Mouse (Mus musculus): ENCODE measurements at regions not wholly inside any gene's neighbourhood (a gene's known extent, or its start where the extent isn't known, plus 50 kb on each side); places are given as distances from the start of the nearest gene placed in this dataset.

DNA sequence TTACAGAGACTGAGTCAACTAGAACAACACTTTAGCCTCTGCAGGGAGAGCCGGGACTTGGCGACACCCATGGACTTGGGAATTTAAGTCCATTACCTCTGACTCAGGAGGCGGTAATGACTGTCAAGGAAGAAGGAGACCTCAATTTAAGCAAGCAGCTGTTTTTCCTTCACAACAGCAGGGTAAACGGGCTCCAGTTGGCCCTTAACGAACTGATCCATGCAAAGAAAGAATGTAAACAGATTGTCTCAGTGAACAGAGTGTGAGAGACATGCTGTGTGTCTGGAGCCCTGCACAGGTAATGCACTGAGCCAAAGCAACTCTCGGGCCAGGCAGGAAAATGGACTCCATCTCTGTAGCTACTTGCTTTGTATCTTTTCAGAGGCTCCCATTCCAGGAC is 98.5 kb upstream of the Maf start:
- no peak for DNase-seq (ENCODE audit: low read depth, low spot score)
- in situ Hi-C loops (cut with MboI; ENCODE audit: low sequenced_read_pairs in 2 of 2, unreplicated experiment in 2 of 2) = no loop called here
- no peaks in the 10 kb centered on the region for H3K9me3 ChIP-seq (ENCODE audit: control insufficient read depth, insufficient read depth, low read depth, low read length)
- no peak overlapping the region for H3K4me3 ChIP-seq (ENCODE audit: insufficient read depth in 1 of 2, low read depth in 1 of 2, low read length in 2 of 2, poor library complexity in 1 of 2, severe bottlenecking in 1 of 2)
- no peaks in the 10 kb centered on the region for H3K36me3 ChIP-seq (ENCODE audit: control insufficient read depth, insufficient read depth, low read length, poor library complexity, severe bottlenecking)
- no peak overlapping the region for H3K27ac ChIP-seq (ENCODE audit: insufficient read depth, low read depth, low read length, poor library complexity, severe bottlenecking)
- no peak overlapping the region for H3K9ac ChIP-seq (ENCODE audit: insufficient read depth, low read depth, low read length, poor library complexity, severe bottlenecking)
- no peaks in the 10 kb centered on the region for H3K4me1 ChIP-seq (ENCODE audit: control insufficient read depth in 2 of 2, insufficient read depth in 2 of 2, low read length in 2 of 2, poor library complexity in 1 of 2)
- TF ChIP-seq HCFC1 (IDR thresholded peaks at IDR 0.05; ENCODE audit: borderline replicate concordance, insufficient read depth, low read length) = no peak

DNA sequence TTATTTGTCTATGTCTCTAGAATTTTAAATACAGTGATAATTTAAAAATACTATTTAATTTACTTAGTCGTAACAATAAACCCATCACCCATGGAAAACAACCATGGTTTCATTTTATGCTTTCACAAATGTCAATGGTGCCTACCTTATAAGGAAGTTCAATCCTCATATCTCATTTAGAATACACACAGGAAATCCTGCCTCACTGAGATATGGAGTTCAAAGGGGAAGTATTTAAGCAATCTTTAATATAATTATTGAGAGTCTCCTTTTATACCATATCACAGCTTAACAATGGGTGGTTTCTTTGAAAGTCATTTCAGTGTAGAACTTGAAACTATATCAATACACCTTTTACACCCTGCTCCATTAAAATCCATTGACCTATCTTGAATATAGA is 86.0 kb upstream of the Maf start:
- no peaks in the 10 kb centered on the region for H3K9me3 ChIP-seq (ENCODE audit: control insufficient read depth, insufficient read depth, low read depth, low read length)
- no peaks in the 10 kb centered on the region for H3K4me1 ChIP-seq (ENCODE audit: control insufficient read depth in 2 of 2, insufficient read depth in 2 of 2, low read length in 2 of 2, poor library complexity in 1 of 2)
- no peak overlapping the region for H3K27ac ChIP-seq (ENCODE audit: insufficient read depth, low read depth, low read length, poor library complexity, severe bottlenecking)
- H3K9ac ChIP-seq (ENCODE audit: insufficient read depth, low read depth, low read length, poor library complexity, severe bottlenecking) = no peak overlapping the region
- in situ Hi-C loops (cut with MboI; ENCODE audit: low sequenced_read_pairs in 2 of 2, unreplicated experiment in 2 of 2) = no loop called here
- DNase-seq (ENCODE audit: low read depth, low spot score) = no peak
- TF ChIP-seq ZC3H11A (IDR thresholded peaks at IDR 0.05; ENCODE audit: borderline replicate concordance, low read depth, low read length) = no peak
- TF ChIP-seq CHD2 (IDR thresholded peaks at IDR 0.05; ENCODE audit: low read depth, low read length) = no peak
- no peak for TF ChIP-seq HCFC1 (IDR thresholded peaks at IDR 0.05; ENCODE audit: borderline replicate concordance, insufficient read depth, low read length)
- TF ChIP-seq ZNF384 (IDR thresholded peaks at IDR 0.05; ENCODE audit: low read depth, low read length) = no peak
- TF ChIP-seq MAFK (IDR thresholded peaks at IDR 0.05; ENCODE audit: insufficient read depth, low read depth, low read length) = no peak
- H3K4me3 ChIP-seq (ENCODE audit: insufficient read depth in 1 of 2, low read depth in 1 of 2, low read length in 2 of 2, poor library complexity in 1 of 2, severe bottlenecking in 1 of 2) = no peak overlapping the region
- no peaks in the 10 kb centered on the region for H3K36me3 ChIP-seq (ENCODE audit: control insufficient read depth, insufficient read depth, low read length, poor library complexity, severe bottlenecking)

DNA sequence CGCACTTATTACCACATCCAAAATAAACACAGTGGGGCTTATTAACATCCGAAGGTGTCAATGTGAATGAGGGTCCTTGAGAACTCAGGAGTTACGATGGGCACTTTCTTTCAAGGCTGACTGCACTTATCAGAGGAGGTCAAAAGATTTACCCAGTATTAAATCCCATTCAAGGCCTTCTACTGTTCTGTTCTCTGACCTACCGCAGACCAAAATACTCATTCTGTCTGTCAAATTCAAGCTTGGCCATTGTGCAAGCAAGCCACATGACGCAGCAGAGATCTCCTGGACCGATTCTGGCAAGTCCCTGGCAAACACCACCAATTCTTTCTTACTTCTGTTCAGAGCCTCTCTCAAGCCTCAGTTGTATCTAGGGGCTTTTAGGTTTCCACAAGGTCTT is 80.8 kb upstream of the Maf start:
- TF ChIP-seq HCFC1 (IDR thresholded peaks at IDR 0.05; ENCODE audit: borderline replicate concordance, insufficient read depth, low read length) = no peak
- no peak for TF ChIP-seq MAFK (IDR thresholded peaks at IDR 0.05; ENCODE audit: insufficient read depth, low read depth, low read length)
- TF ChIP-seq ZC3H11A (IDR thresholded peaks at IDR 0.05; ENCODE audit: borderline replicate concordance, low read depth, low read length) = no peak
- TF ChIP-seq CHD2 (IDR thresholded peaks at IDR 0.05; ENCODE audit: low read depth, low read length) = no peak
- TF ChIP-seq ZNF384 (IDR thresholded peaks at IDR 0.05; ENCODE audit: low read depth, low read length) = no peak
- in situ Hi-C loops (cut with MboI; ENCODE audit: low sequenced_read_pairs in 2 of 2, unreplicated experiment in 2 of 2) = no loop called here
- no peak for DNase-seq (ENCODE audit: low read depth, low spot score)

DNA sequence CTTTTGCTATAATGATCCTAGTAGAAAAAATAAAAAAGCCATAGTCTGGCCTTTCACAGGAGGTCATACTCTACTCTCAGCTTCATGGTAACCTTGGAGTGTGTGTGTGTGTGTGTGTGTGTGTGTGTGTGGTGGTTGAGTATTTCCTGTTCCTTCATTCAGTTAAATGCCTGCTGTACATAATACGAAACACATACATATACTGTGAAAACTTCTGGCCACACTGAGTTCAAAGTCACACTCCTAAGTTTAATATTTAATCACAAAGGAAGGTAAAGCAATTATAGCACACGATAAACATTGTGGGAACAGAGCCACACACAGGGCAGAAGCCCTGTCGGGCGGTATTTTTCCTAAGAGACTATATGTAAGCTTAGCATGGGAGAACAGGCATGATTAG is 78.6 kb upstream of the Maf start:
- Histone ChIP-seq H3K4me3 (ENCODE audit: insufficient read depth in 1 of 2, low read depth in 1 of 2, low read length in 2 of 2, poor library complexity in 1 of 2, severe bottlenecking in 1 of 2) (no peak overlapping the region), H3K27ac (ENCODE audit: insufficient read depth, low read depth, low read length, poor library complexity, severe bottlenecking) (no peak overlapping the region), H3K9ac (ENCODE audit: insufficient read depth, low read depth, low read length, poor library complexity, severe bottlenecking) (no peak overlapping the region), H3K4me1 (ENCODE audit: control insufficient read depth in 2 of 2, insufficient read depth in 2 of 2, low read length in 2 of 2, poor library complexity in 1 of 2) (no peaks in the 10 kb centered on the region), H3K36me3 (ENCODE audit: control insufficient read depth, insufficient read depth, low read length, poor library complexity, severe bottlenecking) (no peaks in the 10 kb centered on the region), H3K9me3 (ENCODE audit: control insufficient read depth, insufficient read depth, low read depth, low read length) (no peaks in the 10 kb centered on the region)
- DNase-seq (ENCODE audit: low read depth, low spot score) = no peak
- in situ Hi-C loops (cut with MboI; ENCODE audit: low sequenced_read_pairs in 2 of 2, unreplicated experiment in 2 of 2) = no loop called here
- TF ChIP-seq ZNF384 (IDR thresholded peaks at IDR 0.05; ENCODE audit: low read depth, low read length) (no peak), CHD2 (IDR thresholded peaks at IDR 0.05; ENCODE audit: low read depth, low read length) (no peak)

More for the DNA sequence above, 80.8 kb upstream of the Maf start:
- H3K27ac ChIP-seq (ENCODE audit: insufficient read depth, low read depth, low read length, poor library complexity, severe bottlenecking) = no peak overlapping the region
- H3K36me3 ChIP-seq (ENCODE audit: control insufficient read depth, insufficient read depth, low read length, poor library complexity, severe bottlenecking) = no peaks in the 10 kb centered on the region
- no peaks in the 10 kb centered on the region for H3K9me3 ChIP-seq (ENCODE audit: control insufficient read depth, insufficient read depth, low read depth, low read length)
- no peak overlapping the region for H3K9ac ChIP-seq (ENCODE audit: insufficient read depth, low read depth, low read length, poor library complexity, severe bottlenecking)
- H3K4me3 ChIP-seq (ENCODE audit: insufficient read depth in 1 of 2, low read depth in 1 of 2, low read length in 2 of 2, poor library complexity in 1 of 2, severe bottlenecking in 1 of 2) = no peak overlapping the region
- H3K4me1 ChIP-seq (ENCODE audit: control insufficient read depth in 2 of 2, insufficient read depth in 2 of 2, low read length in 2 of 2, poor library complexity in 1 of 2) = no peaks in the 10 kb centered on the region

DNA sequence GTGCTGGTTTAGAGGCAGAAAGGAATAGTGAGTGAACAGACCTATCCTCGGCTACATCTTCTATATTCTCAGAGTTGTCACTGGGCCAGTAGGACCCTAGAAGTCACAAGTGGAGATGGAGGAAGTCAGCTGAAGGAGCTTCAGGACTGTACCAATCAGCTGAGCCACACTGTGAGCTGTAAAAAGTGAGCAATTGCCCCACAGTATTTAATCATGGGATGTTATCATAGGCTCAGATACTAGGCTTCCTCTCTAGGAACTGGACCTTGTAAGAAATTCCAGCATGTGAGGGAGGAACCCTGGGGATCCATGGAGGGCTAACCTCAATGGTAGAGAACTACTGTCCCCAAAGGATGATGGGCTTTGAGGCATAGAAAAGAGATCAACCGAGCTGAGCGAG is 78.2 kb upstream of the Maf start:
- Histone ChIP-seq H3K4me3 (ENCODE audit: insufficient read depth in 1 of 2, low read depth in 1 of 2, low read length in 2 of 2, poor library complexity in 1 of 2, severe bottlenecking in 1 of 2) (no peak overlapping the region), H3K36me3 (ENCODE audit: control insufficient read depth, insufficient read depth, low read length, poor library complexity, severe bottlenecking) (no peaks in the 10 kb centered on the region), H3K27ac (ENCODE audit: insufficient read depth, low read depth, low read length, poor library complexity, severe bottlenecking) (no peak overlapping the region), H3K4me1 (ENCODE audit: control insufficient read depth in 2 of 2, insufficient read depth in 2 of 2, low read length in 2 of 2, poor library complexity in 1 of 2) (no peaks in the 10 kb centered on the region), H3K9me3 (ENCODE audit: control insufficient read depth, insufficient read depth, low read depth, low read length) (no peaks in the 10 kb centered on the region), H3K9ac (ENCODE audit: insufficient read depth, low read depth, low read length, poor library complexity, severe bottlenecking) (no peak overlapping the region)
- DNase-seq (ENCODE audit: low read depth, low spot score) = no peak
- TF ChIP-seq CHD2 (IDR thresholded peaks at IDR 0.05; ENCODE audit: low read depth, low read length) (no peak), MAFK (IDR thresholded peaks at IDR 0.05; ENCODE audit: insufficient read depth, low read depth, low read length) (no peak), ZC3H11A (IDR thresholded peaks at IDR 0.05; ENCODE audit: borderline replicate concordance, low read depth, low read length) (no peak), HCFC1 (IDR thresholded peaks at IDR 0.05; ENCODE audit: borderline replicate concordance, insufficient read depth, low read length) (no peak), ZNF384 (IDR thresholded peaks at IDR 0.05; ENCODE audit: low read depth, low read length) (no peak)
- in situ Hi-C loops (cut with MboI; ENCODE audit: low sequenced_read_pairs in 2 of 2, unreplicated experiment in 2 of 2) = no loop called here

Measured in ES-E14 (cell line).